Mouse (Mus musculus) ES-E14 (cell line): ENCODE results near the gene Drc1. TPM values are rescaled to one million over a fixed set of nuclear protein-coding genes. Genes with fewer than 3 reads are reported as not detected.

Experiments
- DNase-seq: peaks from one replicate; pipeline ENCODE4 v3.0.0-alpha.2; 2013; ENCODE audit warnings: low read depth, low spot score
- H3K27ac ChIP-seq: 2 replicates; pipeline ENCODE4 v1.5.1; 2012; ENCODE audit warnings: low read depth, mild to moderate bottlenecking, low read length, moderate library complexity, mixed read lengths; ENCODE audit not compliant: poor library complexity, insufficient read depth, severe bottlenecking
- H3K36me3 ChIP-seq: 2 replicates; pipeline ENCODE4 v1.6.1; 2012; ENCODE audit warnings: mild to moderate bottlenecking, low read length, moderate library complexity, mixed read lengths; ENCODE audit not compliant: control insufficient read depth, poor library complexity, insufficient read depth, severe bottlenecking
- H3K4me1 ChIP-seq, 2 experiments: fragments of 150-350 bp in 1 of 2; sonication (generic) in 1 of 2; 2 replicates each; pipeline ENCODE4 v1.6.1; 2012; ENCODE audit warnings: low read length in 2 of 2, mild to moderate bottlenecking in 1 of 2, mixed read lengths in 1 of 2; ENCODE audit not compliant: control insufficient read depth in 2 of 2, insufficient read depth in 2 of 2, poor library complexity in 1 of 2
- H3K4me3 ChIP-seq, 2 experiments: fragments of 150-350 bp in 1 of 2; sonication (generic) in 1 of 2; 2 replicates each; pipeline ENCODE4 v1.5.1; 2012; ENCODE audit warnings: low read length in 2 of 2, low read depth in 1 of 2, mild to moderate bottlenecking in 1 of 2, mixed read lengths in 1 of 2; ENCODE audit not compliant: insufficient read depth in 1 of 2, poor library complexity in 1 of 2, severe bottlenecking in 1 of 2
- H3K9ac ChIP-seq: 2 replicates; pipeline ENCODE4 v1.6.1; 2012; ENCODE audit warnings: low read depth, mild to moderate bottlenecking, low read length, mixed read lengths; ENCODE audit not compliant: poor library complexity, insufficient read depth, severe bottlenecking
- H3K9me3 ChIP-seq: fragments of 150-350 bp; sonication (generic); 2 replicates; pipeline ENCODE4 v1.6.1; 2012; ENCODE audit warnings: low read depth, mild to moderate bottlenecking, low read length; ENCODE audit not compliant: control insufficient read depth, insufficient read depth
- CHD2 ChIP-seq: IDR thresholded peaks from 2 replicates; pipeline ENCODE4 v1.6.1; 2014; ENCODE audit warnings: mild to moderate bottlenecking, low read depth, low read length, inconsistent platforms
- HCFC1 ChIP-seq: IDR thresholded peaks from 2 replicates; pipeline ENCODE4 v1.6.1; 2012; ENCODE audit warnings: low read length, inconsistent platforms, borderline replicate concordance; ENCODE audit not compliant: insufficient read depth
- MAFK ChIP-seq: IDR thresholded peaks from 2 replicates; pipeline ENCODE4 v1.6.1; 2014; ENCODE audit warnings: mild to moderate bottlenecking, low read depth, low read length, inconsistent platforms; ENCODE audit not compliant: insufficient read depth
- ZC3H11A ChIP-seq: IDR thresholded peaks from 2 replicates; pipeline ENCODE4 v1.6.1; 2012; ENCODE audit warnings: low read depth, mild to moderate bottlenecking, inconsistent platforms, low read length, borderline replicate concordance
- ZNF384 ChIP-seq: IDR thresholded peaks from 2 replicates; pipeline ENCODE4 v1.6.1; 2012; ENCODE audit warnings: low read depth, low read length, inconsistent platforms
- in situ Hi-C, 2 experiments: fragments of 600-800 bp; cut with MboI; formaldehyde crosslinking; loops; one replicate each; pipeline ENCODE4 v1.15.1; 2025; ENCODE audit warnings: low sequenced_read_pairs in 2 of 2, inconsistent platforms in 1 of 2; ENCODE audit not compliant: unreplicated experiment in 2 of 2
- total RNA-seq: library from RNA; depleted of rRNA; stranded (reverse); fragments of 300-350 nt; gene quantifications from 2 replicates; pipeline ENCODE4 v1.2.3, GENCODE M21; 2012

Gene Drc1
- total RNA-seq, 1 experiment, result 0.54 TPM

DNA sequence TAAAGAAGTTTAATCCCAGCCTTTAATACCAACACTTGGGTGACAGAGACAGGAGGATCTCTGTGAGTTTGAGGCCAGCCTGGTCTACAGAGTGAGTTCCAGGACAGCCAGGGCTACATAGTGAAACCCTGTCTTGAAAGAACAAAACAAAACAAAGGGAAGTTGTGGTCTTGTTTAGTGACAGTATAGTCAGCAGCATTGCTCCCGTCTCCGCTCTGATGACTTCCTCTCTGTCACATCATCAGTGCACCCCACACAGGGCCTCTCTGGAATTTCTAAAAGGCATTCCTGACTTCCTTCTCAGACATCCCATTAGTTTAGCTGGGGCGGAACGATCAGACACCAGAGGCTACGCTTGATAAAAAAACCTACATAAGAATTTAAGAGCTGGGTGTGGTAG is 62.7 kb downstream of the Drc1 start:
- no peak overlapping the region for H3K27ac ChIP-seq
- H3K9me3 ChIP-seq, result no peaks in the 10 kb centered on the region
- no peak overlapping the region for H3K4me3 ChIP-seq
- H3K36me3 ChIP-seq, result no peaks in the 10 kb centered on the region
- peaks cover 0 to 2% of the 10 kb centered on the region in 2 experiments; a peak in 1 of 4 replicates for H3K4me1 ChIP-seq
- in situ Hi-C loops, result no loop called here
- TF ChIP-seq ZNF384, result no peak
- no peak for TF ChIP-seq ZC3H11A
- no peak for TF ChIP-seq MAFK
- TF ChIP-seq HCFC1, result no peak
- TF ChIP-seq CHD2, result no peak
- H3K9ac ChIP-seq, result no peak overlapping the region
- DNase-seq, result no peak

DNA sequence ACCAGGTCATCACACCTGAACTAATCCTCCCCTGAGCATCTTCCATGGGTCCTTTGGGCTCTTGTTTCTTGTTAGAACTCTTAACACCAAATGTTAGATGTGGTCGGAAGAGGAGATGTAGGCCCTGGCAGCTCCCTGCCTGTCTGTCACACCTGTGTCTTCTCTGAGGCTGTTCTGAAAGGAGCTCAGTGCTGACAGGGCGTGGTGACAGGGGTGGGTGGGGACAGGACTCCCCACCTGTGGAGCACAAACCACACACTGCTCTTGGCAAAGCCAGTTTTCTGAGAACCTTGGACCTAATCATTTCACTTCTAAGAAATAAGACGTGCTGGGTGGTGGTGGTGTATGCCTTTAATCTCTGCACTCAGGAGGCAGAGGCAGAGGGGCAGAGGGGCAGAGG is 72.4 kb downstream of the Drc1 start:
- H3K27ac ChIP-seq, result no peak overlapping the region
- no peaks in the 10 kb centered on the region for H3K9me3 ChIP-seq
- no peak for DNase-seq
- no peak overlapping the region for H3K9ac ChIP-seq
- H3K4me1 ChIP-seq, result no peaks in the 10 kb centered on the region
- no peak overlapping the region for H3K4me3 ChIP-seq
- in situ Hi-C loops, result no loop called here
- no peaks in the 10 kb centered on the region for H3K36me3 ChIP-seq
- TF ChIP-seq HCFC1 (no peak), MAFK (no peak)

DNA sequence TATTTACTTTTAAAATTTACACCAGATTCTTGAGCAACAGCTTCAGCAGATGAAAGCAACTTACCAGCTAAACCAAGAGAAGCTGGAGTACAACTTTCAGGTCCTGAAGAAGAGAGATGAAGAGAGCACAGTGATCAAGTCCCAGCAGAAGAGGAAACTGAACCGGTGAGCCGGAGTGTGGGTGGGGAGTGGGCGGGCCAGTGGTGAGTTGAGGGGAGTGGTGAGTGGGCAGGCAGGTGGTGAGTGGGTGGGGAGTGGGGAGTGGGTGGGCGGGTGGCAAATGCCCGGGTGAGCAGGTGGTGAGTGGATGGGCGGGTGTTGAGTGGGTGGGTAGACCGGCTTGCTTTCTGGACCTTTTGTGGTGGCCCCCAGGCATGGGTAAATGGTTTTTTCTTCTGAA is 73.9 kb downstream of the Drc1 start:
- Histone ChIP-seq H3K4me1 (no peaks in the 10 kb centered on the region), H3K27ac (no peak overlapping the region), H3K4me3 (no peak overlapping the region), H3K36me3 (no peaks in the 10 kb centered on the region), H3K9me3 (no peaks in the 10 kb centered on the region), H3K9ac (no peak overlapping the region)
- no peak for DNase-seq
- in situ Hi-C loops, result no loop called here
- TF ChIP-seq ZC3H11A (no peak), MAFK (no peak), CHD2 (no peak), HCFC1 (no peak), ZNF384 (no peak)

DNA sequence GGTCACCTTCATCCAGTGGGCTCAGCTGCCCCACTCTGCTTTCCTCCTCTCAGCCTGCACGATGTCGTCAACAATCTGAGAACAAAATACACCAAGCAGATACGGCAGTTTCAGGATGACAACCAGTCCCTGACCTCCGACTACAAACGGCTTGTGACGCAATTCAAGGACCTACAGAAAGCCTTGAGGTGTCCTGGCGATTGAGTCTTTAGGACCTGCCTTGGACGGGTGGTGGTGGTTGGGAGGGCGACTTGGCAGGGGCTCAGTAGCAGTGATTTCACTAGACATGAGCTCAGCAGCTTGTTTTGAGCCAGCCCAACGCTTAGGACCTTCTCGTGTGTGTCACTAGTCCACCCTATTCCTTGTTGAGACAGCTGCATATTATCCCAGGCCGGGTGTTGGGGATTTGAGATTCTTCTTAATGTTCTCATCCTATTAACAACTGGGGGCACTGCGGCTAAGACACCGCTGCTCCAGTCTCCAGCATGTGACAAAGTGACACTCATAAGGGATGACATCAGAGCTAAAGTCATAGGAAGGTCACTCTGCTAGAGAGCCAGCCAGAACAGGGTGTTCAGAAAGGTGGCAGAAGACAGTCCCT is 74.5 kb downstream of the Drc1 start:
- DNase-seq, result no peak
- Histone ChIP-seq H3K9me3 (no peaks in the 10 kb centered on the region), H3K4me1 (no peaks in the 10 kb centered on the region), H3K36me3 (no peaks in the 10 kb centered on the region), H3K27ac (no peak overlapping the region), H3K9ac (no peak overlapping the region), H3K4me3 (no peak overlapping the region)
- in situ Hi-C loops, result no loop called here
- TF ChIP-seq CHD2, result no peak
- TF ChIP-seq MAFK, result no peak
- TF ChIP-seq ZC3H11A, result no peak
- no peak for TF ChIP-seq HCFC1
- TF ChIP-seq ZNF384, result no peak

DNA sequence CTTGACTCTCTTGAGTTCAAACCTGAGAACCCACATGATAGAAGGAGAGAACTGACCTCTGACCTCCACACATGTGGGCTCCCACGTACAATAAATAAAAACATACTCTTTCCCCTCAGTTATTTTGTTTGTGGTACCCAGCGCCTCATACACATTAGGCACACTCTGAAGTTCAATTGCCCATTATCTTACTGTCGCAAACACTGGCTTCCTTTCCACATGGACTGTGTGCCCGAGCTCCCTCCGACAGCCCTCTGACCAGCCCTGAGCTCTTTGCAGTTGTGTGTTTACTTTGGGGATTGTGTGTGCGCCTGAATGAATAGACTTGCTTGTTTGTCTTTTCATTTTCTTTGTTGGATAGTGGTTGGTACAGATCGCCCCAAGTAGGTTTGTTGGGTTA is 75.5 kb downstream of the Drc1 start:
- no peak overlapping the region for H3K4me3 ChIP-seq
- no peaks in the 10 kb centered on the region for H3K4me1 ChIP-seq
- no peaks in the 10 kb centered on the region for H3K9me3 ChIP-seq
- no peak overlapping the region for H3K27ac ChIP-seq
- DNase-seq, result no peak
- H3K9ac ChIP-seq, result no peak overlapping the region
- in situ Hi-C loops, result no loop called here
- H3K36me3 ChIP-seq, result no peaks in the 10 kb centered on the region
- TF ChIP-seq ZC3H11A, result no peak
